12 mouse cellular contexts compared by ENCODE assay signal in genomic region chr10:97078022-97078473, GRCm38 (mm10).
A peak's percentile ranks its signal among the peaks of the same experiment; 100 is the strongest.
DNase-seq lines count a peak whose midpoint lies in the region; ATAC-seq and TF ChIP-seq lines count a peak whose summit lies in the region.
"Had no signal": no experiment of that assay in that cellular context is flagged by ENCODE, and none has a peak within 500 bp of the region (broad histone marks: within the 10 kb centered on the region; RNA-seq: fewer than 3 reads in every experiment).

No protein-coding gene starts in this region.

- H3K4me2 ChIP-seq in forebrain, embryonic 15.5 days (replicated peaks), result no peak overlapping the region
- H3K4me2 ChIP-seq in forebrain, embryonic 12.5 days, result no peak overlapping the region
- no peak overlapping the region for H3K4me2 ChIP-seq in hindbrain, postnatal 0 days (ENCODE audit: low read depth, low read length)
- H3K4me2 ChIP-seq in midbrain, embryonic 11.5 days, result no peak overlapping the region
- H3K4me2 ChIP-seq: heart, embryonic 15.5 days; lung, embryonic 15.5 days had no signal

- peak; percentile 91 for ATAC-seq in forebrain, embryonic 15.5 days (replicated peaks)
- ATAC-seq in forebrain, embryonic 12.5 days (ENCODE audit: low FRiP score), result no peak; the same call in 1 of the 2 replicates
- peak; percentile 99 for ATAC-seq in frontal cortex, adult (ENCODE audit: low TSS enrichment)
- no peak for ATAC-seq in hindbrain, postnatal 0 days
- no peak for ATAC-seq in midbrain, embryonic 11.5 days (ENCODE audit: low FRiP score)

- peaks cover 8% of the 10 kb centered on the region; the same call in 1 of the 2 replicates for H3K4me1 ChIP-seq in forebrain, embryonic 15.5 days
- H3K4me1 ChIP-seq in forebrain, embryonic 12.5 days, result no peaks in the 10 kb centered on the region
- H3K4me1 ChIP-seq in hindbrain, postnatal 0 days (ENCODE audit: insufficient read depth, low read length), result no peaks in the 10 kb centered on the region
- no peaks in the 10 kb centered on the region for H3K4me1 ChIP-seq in midbrain, embryonic 11.5 days (ENCODE audit: control insufficient read depth, insufficient read depth, low read length)
- H3K4me1 ChIP-seq: heart, embryonic 15.5 days had no signal

- TF ChIP-seq CTCF in hindbrain, postnatal 0 days (IDR thresholded peaks at IDR 0.05; ENCODE audit: low read depth), result no peak

- H3K27ac ChIP-seq in forebrain, embryonic 15.5 days (replicated peaks), result no peak overlapping the region; the same call in 1 of the 2 replicates
- H3K27ac ChIP-seq in forebrain, embryonic 12.5 days, result no peak overlapping the region
- H3K27ac ChIP-seq in hindbrain, postnatal 0 days, result no peak overlapping the region
- no peak overlapping the region for H3K27ac ChIP-seq in midbrain, embryonic 11.5 days (ENCODE audit: low read depth, low read length)
- H3K27ac ChIP-seq: heart, embryonic 15.5 days; lung, embryonic 15.5 days had no signal

- no peak overlapping the region for H3K9ac ChIP-seq in forebrain, embryonic 15.5 days (replicated peaks)
- H3K9ac ChIP-seq in forebrain, embryonic 12.5 days, result no peak overlapping the region
- no peak overlapping the region for H3K9ac ChIP-seq in hindbrain, postnatal 0 days (replicated peaks; ENCODE audit: low read length)
- no peak overlapping the region for H3K9ac ChIP-seq in midbrain, embryonic 11.5 days (ENCODE audit: low read length)
- H3K9ac ChIP-seq: heart, embryonic 15.5 days; lung, embryonic 15.5 days had no signal

- no peaks in the 10 kb centered on the region for H3K36me3 ChIP-seq in forebrain, embryonic 15.5 days
- no peaks in the 10 kb centered on the region for H3K36me3 ChIP-seq in forebrain, embryonic 12.5 days (replicated peaks)
- no peaks in the 10 kb centered on the region for H3K36me3 ChIP-seq in hindbrain, postnatal 0 days (ENCODE audit: insufficient read depth, low read length)
- H3K36me3 ChIP-seq in midbrain, embryonic 11.5 days (ENCODE audit: control insufficient read depth, insufficient read depth, low read length), result no peaks in the 10 kb centered on the region
- H3K36me3 ChIP-seq: heart, embryonic 15.5 days; lung, embryonic 15.5 days had no signal

- no peaks in the 10 kb centered on the region for H3K9me3 ChIP-seq in forebrain, embryonic 15.5 days
- H3K9me3 ChIP-seq in forebrain, embryonic 12.5 days, result no peaks in the 10 kb centered on the region
- no peaks in the 10 kb centered on the region for H3K9me3 ChIP-seq in hindbrain, postnatal 0 days (ENCODE audit: low read length)
- no peaks in the 10 kb centered on the region for H3K9me3 ChIP-seq in midbrain, embryonic 11.5 days (ENCODE audit: control insufficient read depth, low read length)
- H3K9me3 ChIP-seq: heart, embryonic 15.5 days; lung, embryonic 15.5 days had no signal

- H3K27me3 ChIP-seq in forebrain, embryonic 15.5 days, result no peaks in the 10 kb centered on the region
- H3K27me3 ChIP-seq in forebrain, embryonic 12.5 days, result no peaks in the 10 kb centered on the region
- H3K27me3 ChIP-seq in hindbrain, postnatal 0 days (ENCODE audit: insufficient read depth, low read length), result no peaks in the 10 kb centered on the region
- no peaks in the 10 kb centered on the region for H3K27me3 ChIP-seq in midbrain, embryonic 11.5 days (ENCODE audit: control insufficient read depth, insufficient read depth, low read length)
- H3K27me3 ChIP-seq: heart, embryonic 15.5 days; lung, embryonic 15.5 days had no signal

- 46% methylated on average over 5 of the region's 5 CpGs for WGBS in forebrain, embryonic 15.5 days
- WGBS in forebrain, embryonic 12.5 days, result 73% methylated on average over 5 of the region's 5 CpGs
- WGBS in hindbrain, postnatal 0 days, result 87% methylated on average over 5 of the region's 5 CpGs
- WGBS in midbrain, embryonic 11.5 days, result 85% methylated on average over 5 of the region's 5 CpGs

- no peak overlapping the region for H3K4me3 ChIP-seq in forebrain, embryonic 15.5 days
- H3K4me3 ChIP-seq in forebrain, embryonic 12.5 days (replicated peaks), result no peak overlapping the region
- no peak overlapping the region for H3K4me3 ChIP-seq in hindbrain, postnatal 0 days (ENCODE audit: low read length)
- H3K4me3 ChIP-seq in midbrain, embryonic 11.5 days (ENCODE audit: low read depth, low read length), result no peak overlapping the region
- H3K4me3 ChIP-seq: heart, embryonic 15.5 days; lung, embryonic 15.5 days had no signal

- DNase-seq in left cerebral cortex, adult 11 months (ENCODE audit: low spot score), result peak; percentile 54
- DNase-seq in right cerebral cortex, postnatal 14 days, result peak; percentile 77
- DNase-seq in spleen, adult 12 weeks (ENCODE audit: low spot score), result no peak
- no peak for DNase-seq in hindbrain, postnatal 0 days (ENCODE audit: low spot score)
- DNase-seq in midbrain, embryonic 11.5 days (ENCODE audit: low spot score, missing footprints), result no peak
- DNase-seq: kidney, adult 2 months; thymus, postnatal 14 days had no signal

Comparison
In these comparisons a context has a peak if more than half of its experiments do, and no peak if none do; other contexts are left out.
1. ATAC-seq: peak in forebrain, embryonic 15.5 days (single experiment) and frontal cortex, adult (single experiment); none in forebrain, embryonic 12.5 days (single experiment), hindbrain, postnatal 0 days (single experiment) and midbrain, embryonic 11.5 days (single experiment).
2. DNase-seq: peak in left cerebral cortex, adult 11 months (single experiment) and right cerebral cortex, postnatal 14 days (single experiment); none in spleen, adult 12 weeks (single experiment), hindbrain, postnatal 0 days (single experiment) and midbrain, embryonic 11.5 days (single experiment).